ENCODE assay signal across 8 mouse cellular contexts in the genomic region with DNA sequence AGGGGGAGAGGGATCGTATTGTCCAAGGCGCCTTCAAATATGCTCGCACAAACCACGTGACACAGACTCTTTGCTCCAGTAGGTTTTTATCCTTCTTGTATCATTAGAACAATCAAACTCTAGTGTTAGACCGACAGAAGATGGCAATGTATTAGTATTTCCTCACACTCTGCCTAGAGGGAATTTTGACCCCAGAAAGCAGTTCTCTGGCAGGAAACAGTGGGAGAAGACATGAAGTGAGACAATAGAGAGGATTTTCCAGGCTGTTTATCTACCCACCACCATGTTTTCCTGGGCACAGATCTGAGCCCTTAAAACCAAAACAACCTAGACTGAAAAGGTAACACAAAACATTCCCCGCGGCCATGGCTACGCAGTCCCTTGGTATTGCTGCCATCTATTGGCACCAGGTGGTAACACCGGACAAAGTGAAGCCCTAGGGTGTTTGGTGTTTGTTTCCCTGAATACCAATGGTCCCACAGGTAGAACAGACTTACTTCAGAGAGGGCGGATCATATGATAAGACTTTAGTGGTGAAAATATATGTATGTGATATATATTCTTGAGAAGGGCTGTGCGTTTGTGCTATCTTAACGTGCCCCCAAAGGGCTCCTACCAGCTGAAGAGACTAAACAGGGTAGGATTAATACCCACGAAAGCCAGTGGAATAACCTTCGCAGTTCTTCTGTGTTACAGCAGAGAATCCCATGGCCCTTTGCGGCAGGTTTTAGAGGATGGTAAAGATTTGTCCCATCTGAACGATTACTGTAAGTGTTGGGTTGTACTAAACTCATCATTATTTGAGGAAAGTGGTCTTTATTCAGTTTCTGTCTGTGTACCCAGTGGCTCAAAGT.
A peak's percentile ranks its signal among the peaks of the same experiment; 100 is the strongest.
DNase-seq lines count a peak whose midpoint lies in the region; ATAC-seq and TF ChIP-seq lines count a peak whose summit lies in the region.

No protein-coding gene starts in this region.

- peak overlapping the region; percentile 39 for H3K4me3 ChIP-seq in embryonic facial prominence, embryonic 13.5 days
- peak overlapping the region; percentile 36; the same call in 1 of the 2 replicates for H3K4me3 ChIP-seq in kidney, adult 2 months (ENCODE audit: insufficient read depth, low read depth, low read length)
- H3K4me3 ChIP-seq in limb, embryonic 11.5 days (ENCODE audit: low read depth, low read length) = no peak overlapping the region
- peak overlapping the region; percentile 36 for H3K4me3 ChIP-seq in midbrain, embryonic 13.5 days (replicated peaks)

- peak; percentile 99 for TF ChIP-seq CTCF in kidney, adult 2 months (conservative IDR thresholded peaks at IDR 0.05; ENCODE audit: insufficient read depth, insufficient read length, low read depth, low read length)

- DNase-seq in urinary bladder, adult 18-20 months (ENCODE audit: low spot score in 2 of 2) = peak; percentile 44 to 61
- DNase-seq in urinary bladder, postnatal 10 days (ENCODE audit: low spot score) = no peak
- DNase-seq in heart, adult 8-10 months (ENCODE audit: low spot score) = peak; percentile 60
- peak; percentile 80 for DNase-seq in kidney, adult 2 months
- peak; percentile 86 for DNase-seq in limb, embryonic 11.5 days (ENCODE audit: low spot score)
- peak; percentile 16 for DNase-seq in spleen, adult 12 weeks (ENCODE audit: low spot score)

- H3K9me3 ChIP-seq in embryonic facial prominence, embryonic 13.5 days = no peaks in the 10 kb centered on the region
- H3K9me3 ChIP-seq in limb, embryonic 11.5 days (ENCODE audit: control insufficient read depth, low read length) = no peaks in the 10 kb centered on the region
- H3K9me3 ChIP-seq in midbrain, embryonic 13.5 days = no peaks in the 10 kb centered on the region

- H3K4me2 ChIP-seq in embryonic facial prominence, embryonic 13.5 days = peak overlapping the region; percentile 58
- H3K4me2 ChIP-seq in limb, embryonic 11.5 days (ENCODE audit: low read depth, severe bottlenecking) = 0 out of 2 replicates have a peak overlapping the region, but pooled peaks have one; percentile 22
- peak overlapping the region; percentile 57 for H3K4me2 ChIP-seq in midbrain, embryonic 13.5 days (replicated peaks)

- WGBS in embryonic facial prominence, embryonic 13.5 days = 25% methylated on average over 16 of the region's 16 CpGs
- WGBS in kidney, adult 2 months = 24% methylated on average over 16 of the region's 16 CpGs
- WGBS in limb, embryonic 11.5 days = 41% methylated on average over 16 of the region's 16 CpGs
- 30% methylated on average over 16 of the region's 16 CpGs for WGBS in midbrain, embryonic 13.5 days

- ATAC-seq in embryonic facial prominence, embryonic 13.5 days (ENCODE audit: insufficient number of reproducible peaks, insufficient read depth, low FRiP score, low TSS enrichment, low read depth) = 0 out of 2 replicates have a peak, but pooled peaks have one; percentile 59
- no peak for ATAC-seq in limb, embryonic 11.5 days (ENCODE audit: insufficient number of reproducible peaks, low FRiP score, low TSS enrichment, low read depth)
- peak; percentile 95 for ATAC-seq in midbrain, embryonic 13.5 days

- H3K27me3 ChIP-seq in embryonic facial prominence, embryonic 13.5 days = no peaks in the 10 kb centered on the region
- H3K27me3 ChIP-seq in kidney, adult 2 months (replicated peaks; ENCODE audit: control insufficient read depth, insufficient read depth, low read length) = no peaks in the 10 kb centered on the region; the same call in 1 of the 2 replicates
- no peaks in the 10 kb centered on the region for H3K27me3 ChIP-seq in limb, embryonic 11.5 days (ENCODE audit: control insufficient read depth, insufficient read depth, low read length)
- no peaks in the 10 kb centered on the region for H3K27me3 ChIP-seq in midbrain, embryonic 13.5 days

- TF ChIP-seq POLR2A in kidney, adult 2 months (IDR thresholded peaks at IDR 0.05; ENCODE audit: low read depth, low read length) = no peak

- H3K36me3 ChIP-seq in embryonic facial prominence, embryonic 13.5 days = no peaks in the 10 kb centered on the region
- no peaks in the 10 kb centered on the region for H3K36me3 ChIP-seq in kidney, adult 2 months (ENCODE audit: control insufficient read depth, insufficient read depth, low read length)
- no peaks in the 10 kb centered on the region for H3K36me3 ChIP-seq in limb, embryonic 11.5 days (ENCODE audit: control insufficient read depth, insufficient read depth, low read length)
- H3K36me3 ChIP-seq in midbrain, embryonic 13.5 days = no peaks in the 10 kb centered on the region

- H3K27ac ChIP-seq in embryonic facial prominence, embryonic 13.5 days = no peak overlapping the region
- no peak overlapping the region for H3K27ac ChIP-seq in kidney, adult 2 months (ENCODE audit: insufficient read depth, low read depth, low read length)
- no peak overlapping the region for H3K27ac ChIP-seq in limb, embryonic 11.5 days (replicated peaks; ENCODE audit: low read depth, low read length)
- 0 out of 2 replicates have a peak overlapping the region, but pooled peaks have one; percentile 25 for H3K27ac ChIP-seq in midbrain, embryonic 13.5 days

- 0 out of 2 replicates have a peak, but pooled peaks cover 4% of the 10 kb centered on the region for H3K4me1 ChIP-seq in embryonic facial prominence, embryonic 13.5 days
- H3K4me1 ChIP-seq in kidney, adult 2 months (ENCODE audit: control insufficient read depth, insufficient read depth, low read length) = no peaks in the 10 kb centered on the region
- no peaks in the 10 kb centered on the region for H3K4me1 ChIP-seq in limb, embryonic 11.5 days (ENCODE audit: control insufficient read depth, insufficient read depth, low read length)
- no peaks in the 10 kb centered on the region for H3K4me1 ChIP-seq in midbrain, embryonic 13.5 days (replicated peaks)

- H3K9ac ChIP-seq in embryonic facial prominence, embryonic 13.5 days = peak overlapping the region; percentile 57; the same call in 1 of the 2 replicates
- peak overlapping the region; percentile 32; the same call in 1 of the 2 replicates for H3K9ac ChIP-seq in limb, embryonic 11.5 days (ENCODE audit: low read length)
- H3K9ac ChIP-seq in midbrain, embryonic 13.5 days (replicated peaks) = peak overlapping the region; percentile 56; the same call in 1 of the 2 replicates
